ENCODE assay signal across 8 mouse cellular contexts in the genomic region with DNA sequence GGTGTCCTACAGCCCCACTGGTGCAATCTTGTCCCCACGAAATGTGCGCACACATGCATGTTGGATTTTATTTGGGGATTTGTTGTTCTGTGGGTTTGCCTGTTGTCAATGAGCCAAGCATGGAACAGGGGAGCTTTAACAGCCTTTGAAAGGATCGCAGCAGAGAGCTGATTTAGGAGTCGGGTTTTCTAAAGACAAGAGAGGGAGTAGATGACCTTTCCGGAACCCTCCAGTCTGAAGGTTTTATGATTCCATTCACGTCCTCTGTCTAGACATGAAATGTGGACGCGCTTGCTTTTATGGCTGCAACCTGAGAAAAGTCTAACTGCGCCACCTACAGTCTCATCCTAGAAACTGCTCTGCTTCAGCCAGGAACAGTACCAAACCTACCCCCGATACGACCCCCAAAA. TPM values are rescaled to one million over a fixed set of nuclear protein-coding genes. Genes with fewer than 3 reads are reported as not detected.
DNase-seq lines count a peak whose midpoint lies in the region; ATAC-seq and TF ChIP-seq lines count a peak whose summit lies in the region.

No protein-coding gene starts in this region.

- no peak overlapping the region for H3K4me2 ChIP-seq in liver, embryonic 11.5 days
- no peak overlapping the region for H3K4me2 ChIP-seq in midbrain, embryonic 11.5 days

- H3K36me3 ChIP-seq in liver, adult 2 months (ENCODE audit: control insufficient read depth, insufficient read depth, low read length): no peaks in the 10 kb centered on the region
- H3K36me3 ChIP-seq in liver, embryonic 11.5 days (ENCODE audit: control insufficient read depth, insufficient read depth, low read length): no peaks in the 10 kb centered on the region
- no peaks in the 10 kb centered on the region for H3K36me3 ChIP-seq in midbrain, embryonic 11.5 days (ENCODE audit: control insufficient read depth, insufficient read depth, low read length)

- no peaks in the 10 kb centered on the region for H3K9me3 ChIP-seq in liver, embryonic 11.5 days (ENCODE audit: control insufficient read depth, low read length)
- no peaks in the 10 kb centered on the region for H3K9me3 ChIP-seq in midbrain, embryonic 11.5 days (ENCODE audit: control insufficient read depth, low read length)

- H3K27me3 ChIP-seq in liver, adult 2 months (ENCODE audit: control insufficient read depth, insufficient read depth, low read length): no peaks in the 10 kb centered on the region
- no peaks in the 10 kb centered on the region for H3K27me3 ChIP-seq in liver, embryonic 11.5 days (replicated peaks; ENCODE audit: control insufficient read depth, insufficient read depth, low read length)
- no peaks in the 10 kb centered on the region for H3K27me3 ChIP-seq in midbrain, embryonic 11.5 days (ENCODE audit: control insufficient read depth, insufficient read depth, low read length)

- no peaks in the 10 kb centered on the region for H3K79me2 ChIP-seq in liver, adult 2 months (ENCODE audit: control insufficient read depth, insufficient read depth, low read length)

- WGBS in liver, adult 2 months: 18% methylated on average over 11 of the region's 11 CpGs
- 33% methylated on average over 11 of the region's 11 CpGs for WGBS in liver, embryonic 11.5 days
- WGBS in midbrain, embryonic 11.5 days: 23% methylated on average over 11 of the region's 11 CpGs

- peak; percentile 53 for DNase-seq in liver, adult 2 months (ENCODE audit: extremely low read depth, low read depth, low spot score)
- DNase-seq in liver, embryonic 11.5 days (ENCODE audit: low spot score): no peak
- peak; percentile 71 to 78 for DNase-seq in cerebellum, adult 18-20 months
- DNase-seq in forelimb bud, embryonic 11.5 days (ENCODE audit: low read depth, low spot score): peak; percentile 65
- DNase-seq in left cerebral cortex, adult 18-20 months (ENCODE audit: low spot score in 2 of 2): peak; percentile 60 to 63
- peak; percentile 98 for DNase-seq in midbrain, embryonic 11.5 days (ENCODE audit: low spot score, missing footprints)
- peak; percentile 24 to 66 for DNase-seq in spleen, postnatal 4 days (ENCODE audit: low spot score in 2 of 2)

- peak; percentile 59 for TF ChIP-seq CTCF in liver, adult 2 months (IDR thresholded peaks at IDR 0.05; ENCODE audit: low read depth, low read length)

- H3K27ac ChIP-seq in liver, adult 2 months (replicated peaks; ENCODE audit: insufficient read depth, low read depth, low read length): no peak overlapping the region
- H3K27ac ChIP-seq in liver, embryonic 11.5 days (ENCODE audit: low read depth, low read length): no peak overlapping the region
- no peak overlapping the region; the same call in 1 of the 2 replicates for H3K27ac ChIP-seq in midbrain, embryonic 11.5 days (ENCODE audit: low read depth, low read length)

- ATAC-seq in liver, embryonic 11.5 days (replicated peaks; ENCODE audit: low FRiP score): no peak
- ATAC-seq in inflammation-experienced regulatory T-cells, adult 6 months: peak; percentile 53
- ATAC-seq in midbrain, embryonic 11.5 days (ENCODE audit: low FRiP score): peak; percentile 68

- no peak overlapping the region for H3K9ac ChIP-seq in liver, adult 2 months (ENCODE audit: low read depth, low read length)
- no peak overlapping the region for H3K9ac ChIP-seq in liver, embryonic 11.5 days (ENCODE audit: low read depth, low read length)
- H3K9ac ChIP-seq in midbrain, embryonic 11.5 days (ENCODE audit: low read length): no peak overlapping the region

- no peak for TF ChIP-seq POLR2A in liver, adult 2 months (IDR thresholded peaks at IDR 0.05; ENCODE audit: extremely low read depth, insufficient read depth, low read length)

- peaks cover 3% of the 10 kb centered on the region; the same call in 1 of the 2 replicates for H3K4me1 ChIP-seq in liver, adult 2 months (ENCODE audit: control insufficient read depth, insufficient read depth, low read length)
- no peaks in the 10 kb centered on the region for H3K4me1 ChIP-seq in liver, embryonic 11.5 days (replicated peaks; ENCODE audit: control insufficient read depth, insufficient read depth, low read length)
- peaks cover 5% of the 10 kb centered on the region for H3K4me1 ChIP-seq in midbrain, embryonic 11.5 days (ENCODE audit: control insufficient read depth, insufficient read depth, low read length)

- no peak overlapping the region for H3K4me3 ChIP-seq in liver, adult 2 months (ENCODE audit: insufficient read depth, low read depth, low read length)
- H3K4me3 ChIP-seq in liver, embryonic 11.5 days (ENCODE audit: low read depth, low read length): no peak overlapping the region
- H3K4me3 ChIP-seq in midbrain, embryonic 11.5 days (ENCODE audit: low read depth, low read length): no peak overlapping the region

RNA-seq across cellular contexts. Expression of a gene that starts 23.5 kb away (rescaled TPM):
- total RNA-seq in liver, adult 2 months (2014; rRNA removed): 532 and 536 TPM in 2 replicates
- 652 and 777 TPM in 2 replicates for polyA plus RNA-seq in liver, adult 2 months (2012; rRNA removed)
- 71.4 and 80.4 TPM in 2 replicates for polyA plus RNA-seq in liver, embryonic 11.5 days (2014; fragmentation: Nextera tagmentation; extraction: Ambion mirVana)
- polyA plus RNA-seq in inflammation-experienced regulatory T-cells, adult 6 months (2017; shearing (Covaris generic)): 10 to 100 TPM; 74.1 to 93.1 (median 90.4) TPM
- total RNA-seq in left cerebral cortex, adult 18-20 months (2021): 10 to 100 TPM; 55.2 to 58.5 TPM
- polyA plus RNA-seq in midbrain, embryonic 11.5 days (2014; fragmentation: Nextera tagmentation; extraction: Ambion mirVana): 60.0 and 67.2 TPM in 2 replicates
